Mouse (Mus musculus) gastrocnemius, postnatal 10 days (tissue): ENCODE results near the gene Mtfr1l. TPM values are rescaled to one million over a fixed set of nuclear protein-coding genes. Genes with fewer than 3 reads are reported as not detected.
A peak's percentile ranks its signal among the peaks of the same experiment; 100 is the strongest.

Experiments used
- DNase-seq: peaks from one replicate; pipeline ENCODE4 v3.0.0; 2021; ENCODE audit warnings: mixed read lengths
- total RNA-seq, 2 experiments: library from RNA; stranded (reverse); gene quantifications; 2 replicates each; pipeline ENCODE4 v1.2.3; 2021

Gene Mtfr1l
- total RNA-seq, 2 experiments from 2014 or later = 113 to 129 TPM

DNA sequence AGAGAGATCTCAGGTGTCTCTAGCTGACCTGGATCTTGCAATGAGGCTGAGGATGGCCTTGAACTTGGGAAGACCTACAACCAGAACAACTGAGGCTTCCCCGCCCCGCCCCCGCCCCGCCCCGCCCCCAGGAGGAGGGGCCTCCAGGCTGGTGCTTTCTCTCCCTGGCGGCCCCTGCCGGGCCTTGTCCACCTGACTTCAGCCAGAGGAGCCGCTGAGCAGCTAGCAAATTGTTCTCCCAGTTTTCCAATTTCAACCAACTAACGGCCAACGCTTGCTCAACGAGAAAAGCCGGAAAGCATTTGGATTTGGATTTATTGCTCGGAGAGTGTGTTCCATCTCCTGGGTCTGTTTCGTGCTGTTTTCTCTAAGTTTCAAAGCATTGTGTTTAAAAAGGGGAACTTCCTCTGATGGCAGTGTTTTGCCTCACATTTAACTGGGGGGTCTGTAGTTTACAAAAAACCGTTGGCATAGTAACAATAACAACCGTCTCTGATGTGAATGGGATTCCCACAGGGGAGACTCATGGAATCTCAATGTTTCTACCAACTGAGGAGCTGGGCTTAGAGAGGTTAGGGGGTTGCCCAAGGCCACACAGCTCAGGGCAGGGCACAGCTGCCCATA is 22.6 kb upstream of the Mtfr1l start:
- DNase-seq = no peak

DNA sequence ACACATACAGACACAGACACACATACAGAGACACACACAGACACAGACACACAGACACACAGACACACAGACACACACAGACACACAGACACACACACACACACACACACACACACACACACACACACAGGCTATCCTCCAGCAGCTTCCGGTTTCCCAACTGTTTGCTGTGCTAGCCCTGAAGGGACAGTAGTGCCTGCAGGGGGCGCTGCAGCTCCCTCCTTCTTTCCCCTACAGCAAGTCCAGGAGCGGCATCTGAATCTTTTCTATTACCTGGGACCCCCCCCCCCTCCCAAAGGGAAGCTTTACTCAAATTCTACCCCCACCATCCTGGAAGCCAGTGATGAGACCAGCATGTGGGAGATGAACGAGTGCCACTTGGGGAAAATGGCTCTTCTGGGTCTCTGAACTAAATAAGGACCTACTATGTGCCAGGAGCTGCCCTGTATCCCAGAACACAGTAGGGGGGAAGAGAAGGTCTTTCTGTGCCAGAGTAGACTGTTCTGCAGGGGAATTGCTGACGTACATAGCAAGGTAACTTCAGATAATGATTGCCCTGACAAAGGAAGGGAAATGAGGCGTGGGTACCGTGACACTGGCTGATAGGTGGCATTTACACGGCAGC is 20.9 kb upstream of the Mtfr1l start:
- peak; percentile 62 for DNase-seq

DNA sequence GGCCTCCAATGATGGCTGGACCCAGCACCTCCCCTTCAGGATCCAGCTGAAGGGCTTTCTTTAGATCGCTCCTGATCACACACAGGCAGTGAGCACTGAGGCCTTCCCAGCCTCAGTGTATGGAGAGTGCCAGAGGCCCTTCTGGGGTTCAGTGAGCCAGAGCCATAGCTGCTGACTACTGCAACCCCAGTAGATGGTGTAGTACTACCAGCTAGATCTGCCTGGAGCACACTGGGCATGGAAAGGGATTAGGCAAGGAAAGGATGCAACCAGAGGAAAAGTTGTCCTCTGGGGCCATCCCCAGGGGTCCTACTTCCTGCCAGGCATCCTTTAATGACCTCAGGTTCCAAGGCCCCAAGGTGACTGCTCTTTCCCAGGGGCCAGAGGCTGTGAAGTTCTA is 18.4 kb upstream of the Mtfr1l start:
- no peak for DNase-seq

DNA sequence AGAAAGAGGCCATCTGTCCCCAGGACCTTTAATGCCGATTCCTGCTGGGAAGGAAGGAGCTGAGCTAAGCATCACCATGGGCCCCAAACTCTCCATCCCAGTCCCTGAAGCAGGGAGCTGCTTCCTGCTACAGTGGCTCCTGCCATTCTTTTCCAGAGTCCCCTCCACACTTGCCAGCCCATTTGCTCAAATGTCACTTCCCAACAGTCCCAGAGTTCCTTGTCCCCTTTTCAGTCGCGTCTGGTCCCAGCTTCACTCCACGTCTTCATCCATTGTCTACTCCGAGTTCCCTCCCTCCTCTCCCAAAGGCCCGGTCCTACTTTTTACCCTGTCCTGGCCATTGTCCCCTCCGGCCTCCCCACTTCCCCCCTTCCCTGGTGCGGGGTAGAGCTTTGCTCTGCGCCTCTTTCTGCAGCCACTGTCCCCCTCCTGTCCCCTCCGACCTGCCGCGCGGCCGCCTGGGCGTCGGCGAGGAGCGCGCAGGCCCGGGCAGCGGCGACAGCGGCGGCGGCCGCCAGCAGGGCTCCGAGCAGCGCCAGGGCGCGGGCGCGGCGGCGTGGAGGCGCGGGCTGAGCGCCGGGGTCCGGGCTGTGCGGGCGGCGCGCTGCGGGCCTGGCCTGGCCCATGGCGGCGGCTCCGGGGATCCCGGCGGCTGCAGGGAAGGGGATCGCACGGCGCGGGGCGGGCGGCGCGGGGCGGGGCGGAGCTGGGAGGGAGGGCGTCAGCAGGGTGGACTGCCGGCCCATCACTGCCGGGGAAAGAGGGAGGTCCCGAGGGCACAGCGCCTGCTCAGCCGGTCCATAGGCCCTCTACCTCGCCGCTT is 16.5 kb upstream of the Mtfr1l start, which contains the start of gene Selenon:
TSS of gene Selenon (minus strand) at position 673 of the 823 bp plus-strand sequence.
- peak; percentile 74 for DNase-seq

DNA sequence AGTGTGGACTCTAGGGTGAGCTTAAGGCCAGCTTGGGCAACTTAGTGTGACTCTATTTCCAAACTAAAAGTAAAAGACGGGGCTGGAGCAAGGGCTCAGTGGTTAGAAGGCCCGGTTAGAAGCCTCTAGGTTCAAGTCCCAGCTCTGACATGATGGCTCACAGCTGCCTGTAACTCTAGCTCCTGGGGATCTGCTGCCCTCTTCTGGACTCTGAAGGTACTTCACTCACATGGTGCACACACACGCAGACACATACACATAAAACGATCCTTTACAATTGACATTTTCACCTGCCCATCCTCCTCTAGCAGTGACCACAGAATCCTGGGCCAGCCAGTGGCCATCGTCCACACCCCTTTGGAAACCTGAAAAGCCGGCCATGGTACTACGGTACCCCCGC is 14.7 kb upstream of the Mtfr1l start:
- DNase-seq = no peak

DNA sequence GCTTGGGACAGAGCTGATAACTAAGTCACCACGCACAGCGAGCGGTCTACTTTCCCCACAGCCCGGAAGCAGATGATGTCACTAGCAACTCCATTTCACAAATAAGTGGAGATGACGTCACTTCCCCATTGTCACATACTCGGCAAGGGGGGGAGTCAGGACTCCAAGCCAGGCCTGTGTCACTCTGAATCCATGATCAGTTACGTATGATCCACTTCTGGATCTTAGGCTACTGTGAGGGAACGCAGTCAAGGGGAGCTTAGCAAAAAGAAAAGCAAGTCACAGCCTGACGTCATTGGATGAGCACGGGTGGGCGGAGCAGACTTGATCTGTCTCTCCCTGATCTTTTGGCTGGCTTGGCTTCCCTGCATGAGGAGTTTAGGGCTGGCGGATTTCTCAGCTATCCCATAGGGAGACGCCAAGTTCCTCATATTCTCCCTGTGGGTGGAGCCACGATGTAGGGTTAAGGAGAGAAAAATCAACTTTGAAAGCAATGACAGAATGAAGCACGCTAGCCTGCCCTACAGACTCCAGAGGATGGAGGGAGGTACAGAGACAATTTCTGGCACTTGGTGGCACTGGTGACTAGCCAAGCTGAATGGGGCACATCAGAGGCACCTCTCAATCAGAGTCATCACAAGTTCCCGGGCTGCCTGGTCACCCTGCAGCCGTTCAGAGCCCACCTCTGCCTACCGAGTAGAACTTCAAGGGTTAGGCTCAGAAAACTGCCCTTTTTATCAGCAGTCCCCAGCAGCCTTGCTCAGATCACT is 13.2 kb upstream of the Mtfr1l start:
- DNase-seq = no peak

DNA sequence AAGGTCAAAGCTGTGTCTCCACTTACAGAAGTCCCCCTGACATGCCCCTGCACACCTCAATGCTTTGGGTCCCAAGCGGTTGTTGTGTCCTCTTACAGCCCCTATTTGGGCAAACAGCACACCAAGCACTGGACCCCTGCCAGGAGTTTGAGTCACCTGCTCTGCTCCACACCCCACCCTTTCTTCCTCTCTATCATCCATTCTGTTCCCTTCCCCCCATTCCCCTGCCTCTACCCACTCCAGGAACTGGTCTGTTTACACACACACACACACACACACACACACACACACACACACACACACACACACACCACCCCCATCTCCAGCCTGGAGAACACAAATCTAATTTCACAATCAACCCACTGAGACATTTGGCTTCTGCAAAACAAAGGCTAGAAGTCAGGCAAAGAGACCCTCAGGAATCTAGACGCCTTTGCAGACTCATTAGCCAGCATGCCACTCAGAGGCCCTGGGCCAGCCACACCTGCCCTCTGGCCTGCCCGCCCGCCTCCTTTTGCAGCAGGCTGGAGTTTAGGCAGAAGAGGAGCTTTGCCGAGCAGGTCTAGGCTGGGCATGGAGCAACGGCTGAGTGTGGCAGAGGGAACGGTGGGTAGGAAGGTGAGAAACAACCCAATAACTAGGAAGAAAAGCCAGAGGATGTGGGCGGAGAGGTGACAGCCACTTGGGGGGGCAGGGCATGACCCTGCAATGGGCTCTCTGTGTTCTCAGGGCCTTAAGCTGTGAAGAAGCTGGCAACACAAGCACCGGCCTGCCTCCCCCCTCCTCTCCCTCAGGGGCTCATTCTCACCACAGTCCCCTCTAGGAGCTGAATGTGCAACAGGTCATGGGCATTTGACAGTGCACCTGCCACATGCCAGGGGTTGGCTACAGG is 11.9 kb upstream of the Mtfr1l start:
- no peak for DNase-seq

DNA sequence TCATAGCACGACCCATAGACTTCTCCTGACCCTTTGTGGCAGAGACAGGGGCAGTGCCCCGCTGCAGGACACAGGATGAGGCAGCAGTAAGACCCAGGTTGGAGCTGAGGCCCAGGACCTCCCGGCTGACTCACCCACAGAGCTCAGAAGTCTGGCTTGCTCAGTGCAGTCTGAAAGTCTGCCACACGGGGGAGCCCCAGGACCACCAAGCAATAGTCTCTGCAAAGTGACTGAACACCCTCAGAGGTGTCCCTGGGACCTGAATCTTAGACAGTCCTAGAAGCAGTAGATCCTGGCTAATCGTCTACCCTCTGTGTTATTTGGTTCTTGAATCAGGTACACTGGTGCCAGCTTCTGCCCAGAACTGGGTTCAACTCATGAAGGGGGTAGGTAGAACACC is 8.1 kb upstream of the Mtfr1l start:
- DNase-seq = peak; percentile 96

DNA sequence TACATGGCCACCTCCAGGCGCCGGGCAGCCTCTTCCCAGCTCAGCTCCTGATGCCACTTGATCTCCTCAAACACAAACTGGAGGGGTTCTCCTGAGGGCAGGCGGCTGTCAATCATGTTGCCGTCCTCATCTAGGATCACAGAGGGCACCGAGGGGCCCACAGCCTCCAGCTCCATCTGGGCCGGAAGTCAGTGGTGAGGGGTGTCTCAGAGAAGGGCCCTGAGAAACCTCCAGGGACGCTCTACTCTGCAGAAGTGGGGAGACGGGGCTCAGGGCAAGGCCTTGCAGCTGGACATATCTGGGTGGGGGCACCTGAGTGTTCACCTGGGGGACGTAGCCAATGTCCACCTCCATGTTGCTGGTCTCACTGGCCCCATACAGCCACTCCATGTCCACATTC is 7.5 kb upstream of the Mtfr1l start:
- no peak for DNase-seq

DNA sequence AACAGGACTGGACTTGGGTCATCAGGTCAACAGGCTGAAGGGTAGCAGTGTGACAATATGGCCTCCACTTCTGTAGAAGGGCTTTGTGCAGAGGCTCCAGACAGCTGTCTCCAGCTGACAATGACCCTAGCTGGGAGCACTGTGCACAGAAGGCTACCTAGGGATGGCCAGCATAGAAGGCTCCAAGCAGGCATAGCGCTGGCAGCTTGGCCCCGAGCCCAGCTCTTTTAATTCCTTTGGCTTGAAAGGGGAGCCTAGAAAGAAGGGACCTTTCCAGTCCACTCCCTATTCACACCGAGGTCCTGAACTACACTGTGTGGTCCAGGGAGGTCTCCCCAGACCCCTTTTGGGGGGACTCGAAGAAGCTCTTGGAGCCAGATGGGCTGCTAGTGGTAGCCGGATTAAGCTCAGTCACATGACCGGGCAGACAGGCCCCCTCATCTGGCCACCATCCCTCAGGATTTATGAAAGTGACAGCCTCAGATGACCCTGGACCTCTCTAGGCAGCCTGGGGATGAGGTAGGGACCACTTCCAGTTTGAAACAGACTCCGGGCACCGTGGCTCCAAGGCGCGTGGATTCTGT is 3.9 kb upstream of the Mtfr1l start:
- no peak for DNase-seq

DNA sequence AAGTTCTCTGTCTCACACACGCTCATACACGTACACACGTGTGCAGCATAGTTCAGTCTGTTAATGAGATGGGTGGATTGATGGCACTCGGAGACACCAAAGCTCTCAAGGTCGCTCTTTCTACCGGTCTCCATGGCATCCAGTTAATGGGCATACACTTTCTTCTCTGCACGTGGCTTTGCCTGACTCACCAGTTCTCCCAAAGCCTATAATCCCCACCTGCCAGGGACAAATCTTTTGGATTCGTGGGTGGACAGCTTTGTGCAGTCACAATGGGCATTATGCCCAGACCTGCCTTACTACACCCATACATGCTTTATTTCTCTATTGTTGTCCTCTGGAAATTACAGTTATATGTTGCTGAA is 582 bp upstream of the Mtfr1l start:
- no peak for DNase-seq

DNA sequence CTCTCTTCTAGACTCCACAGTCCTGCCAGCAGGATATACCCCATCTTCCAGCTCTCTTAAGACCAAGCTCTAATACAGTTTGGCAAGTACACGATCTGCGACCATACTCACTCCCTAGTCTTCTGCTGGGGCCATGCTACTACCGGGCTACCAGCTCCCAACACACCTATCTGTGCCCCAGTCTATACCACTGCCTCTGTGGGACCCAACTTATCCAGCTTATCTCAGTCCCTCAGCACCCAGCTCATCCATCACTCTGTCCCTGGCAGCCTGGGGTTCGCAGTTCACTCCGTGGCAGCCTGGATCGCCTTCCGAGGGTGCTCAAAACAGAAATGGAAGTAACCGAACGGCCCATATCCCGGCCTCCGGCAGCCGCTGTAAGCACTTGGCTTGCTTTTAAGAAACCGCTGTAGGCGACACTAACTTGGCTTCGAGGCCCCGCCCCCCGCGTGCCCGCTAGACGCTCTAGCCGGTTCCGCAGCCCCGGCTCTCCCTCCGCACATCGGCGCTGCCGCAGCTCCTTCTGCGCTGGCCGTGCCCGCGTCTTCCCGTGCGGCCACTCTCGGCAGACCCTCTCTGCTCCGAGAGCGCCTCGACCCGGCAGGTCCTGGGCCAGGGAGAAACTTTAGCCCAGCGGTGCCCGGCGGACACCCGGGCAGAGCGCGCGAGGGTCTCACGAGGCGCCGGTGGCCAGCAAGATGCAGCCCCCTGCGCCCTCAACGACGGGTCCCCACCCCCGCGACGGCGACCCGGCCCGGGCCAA is 882 bp downstream of the Mtfr1l start:
- DNase-seq = peak; percentile 72

DNA sequence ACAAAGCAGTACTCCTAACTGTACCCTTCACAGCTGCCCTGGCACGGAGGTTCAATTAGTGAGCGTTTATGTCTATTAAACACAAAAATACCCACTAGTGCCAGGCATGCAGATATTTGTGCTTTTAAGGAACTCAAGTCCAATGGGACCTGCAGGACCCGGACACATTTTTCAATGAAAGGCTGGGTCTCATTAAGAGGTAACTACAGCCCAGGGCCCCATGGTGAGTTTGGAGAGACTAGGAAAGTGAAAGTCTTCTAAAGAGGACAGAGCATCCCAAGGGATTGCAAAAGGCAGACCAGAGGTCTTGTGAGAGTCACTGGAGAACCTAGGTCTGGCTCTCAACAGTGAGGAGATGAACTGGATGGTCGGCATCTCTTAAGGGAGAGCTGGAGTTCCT is 1.8 kb downstream of the Mtfr1l start:
- DNase-seq = no peak

DNA sequence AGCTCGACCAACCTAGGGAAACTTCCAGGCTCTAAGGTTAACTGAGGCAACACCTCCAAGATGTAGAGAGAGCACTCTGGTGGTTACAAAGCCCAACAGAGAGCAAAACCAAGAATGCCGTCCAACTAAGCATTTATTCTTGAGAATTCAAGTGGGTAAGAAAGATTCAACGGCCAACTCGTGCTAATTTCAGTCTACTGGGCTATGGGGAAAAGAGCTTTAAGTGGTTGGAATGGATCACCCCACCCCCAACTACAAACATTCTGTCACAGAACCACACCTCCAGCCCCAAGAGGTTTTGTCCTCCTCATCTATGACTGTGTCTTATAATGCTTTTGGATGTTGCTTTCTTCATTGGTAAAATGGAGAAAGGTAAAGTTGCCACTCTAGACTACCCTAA is 2.3 kb downstream of the Mtfr1l start:
- DNase-seq = no peak

DNA sequence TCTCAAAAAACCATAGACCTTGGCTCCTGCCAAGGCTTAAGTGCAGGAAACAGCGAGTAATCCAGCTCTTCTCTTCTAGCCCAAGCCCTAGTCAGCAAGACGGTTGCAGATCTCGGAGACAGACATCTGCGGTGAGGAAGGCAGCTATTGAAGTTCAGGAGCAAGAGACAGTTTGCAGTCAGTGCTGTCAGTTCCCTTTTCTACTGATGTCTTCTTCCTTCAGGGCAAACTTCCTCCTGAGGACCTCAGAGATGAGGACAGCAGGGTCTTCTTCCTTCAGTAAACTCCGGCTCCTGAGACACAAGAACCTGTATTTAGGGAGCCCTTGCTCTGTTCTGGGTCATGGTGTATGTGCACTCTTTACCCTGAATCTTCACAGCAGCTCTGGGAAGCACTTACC is 9.0 kb downstream of the Mtfr1l start:
- DNase-seq = no peak

DNA sequence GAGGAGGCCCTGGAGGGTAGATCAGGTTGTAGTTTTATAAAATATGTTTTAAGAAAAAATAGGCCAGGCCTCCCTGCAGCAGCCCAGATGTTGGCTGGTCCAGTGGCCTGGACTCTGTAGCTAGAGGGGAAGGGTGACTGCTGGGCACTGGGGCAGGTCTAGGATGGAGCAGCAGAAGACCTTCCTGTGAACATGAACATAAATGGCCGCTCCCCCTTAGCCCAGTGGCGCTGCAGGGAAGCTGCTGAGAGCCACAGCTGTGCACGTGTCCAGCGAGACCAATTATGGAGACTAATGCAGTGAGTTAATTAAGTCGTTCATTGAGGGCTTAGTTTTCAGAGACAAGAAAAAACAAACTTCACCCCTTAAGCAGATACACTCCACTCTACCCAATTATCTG is 9.4 kb downstream of the Mtfr1l start:
- DNase-seq = no peak

DNA sequence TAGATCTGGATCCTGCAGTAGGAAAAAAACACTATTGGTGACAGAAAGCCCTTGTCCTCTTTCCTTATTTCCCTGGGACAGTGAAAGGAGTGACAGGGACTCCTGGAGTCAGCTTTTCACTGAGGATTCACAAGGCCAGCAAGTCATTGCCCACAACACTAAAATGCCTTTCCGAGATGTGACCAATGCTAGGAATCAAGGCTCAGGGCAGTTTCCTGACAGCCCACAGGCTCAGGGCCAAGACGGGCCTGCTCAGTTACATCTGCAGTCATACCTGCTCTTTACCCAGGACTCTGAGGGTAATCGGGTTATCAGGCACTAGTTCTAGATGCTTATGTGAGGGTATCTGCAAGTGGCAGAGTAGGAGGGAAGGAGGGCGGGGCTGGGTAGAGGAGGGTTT is 11.7 kb downstream of the Mtfr1l start:
- DNase-seq = no peak

DNA sequence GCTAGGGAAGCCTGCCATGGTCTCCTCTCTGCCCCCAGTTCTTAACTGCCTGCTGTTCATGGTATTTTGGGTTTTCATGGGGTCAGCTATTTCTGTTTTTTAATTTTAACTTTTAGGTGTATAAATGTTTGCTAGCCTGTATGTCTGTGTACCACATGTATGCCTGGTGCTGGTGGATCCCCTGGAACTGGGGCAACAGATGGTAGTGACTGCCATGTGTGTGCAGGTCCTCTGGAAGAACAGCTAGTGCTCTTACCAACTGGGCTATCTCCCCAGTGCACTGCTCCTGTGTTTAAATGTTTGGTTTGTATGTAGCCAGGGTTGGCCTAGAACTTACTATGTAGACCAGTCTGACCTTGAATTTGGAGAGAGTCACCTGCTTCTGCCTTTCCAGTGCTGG is 15.9 kb downstream of the Mtfr1l start:
- no peak for DNase-seq

DNA sequence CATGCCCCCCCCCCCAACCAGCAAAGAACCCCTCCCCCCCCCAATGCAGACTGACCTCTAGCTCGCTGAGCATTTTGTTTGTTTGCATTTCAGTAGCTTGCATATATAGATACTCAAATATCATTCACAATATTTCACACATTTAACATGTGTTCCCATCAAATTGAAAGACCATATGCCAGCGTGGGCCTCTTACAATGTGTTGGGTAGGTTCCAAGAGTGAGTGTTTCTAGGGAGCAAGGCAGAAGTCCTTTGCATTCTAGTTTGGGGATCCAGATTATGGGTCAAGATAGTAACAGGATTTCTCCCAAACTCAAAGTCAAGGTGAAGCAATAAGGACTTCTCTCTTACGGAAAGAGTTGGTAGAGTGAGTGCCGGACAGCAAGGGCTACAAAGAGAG is 16.6 kb downstream of the Mtfr1l start:
- no peak for DNase-seq

DNA sequence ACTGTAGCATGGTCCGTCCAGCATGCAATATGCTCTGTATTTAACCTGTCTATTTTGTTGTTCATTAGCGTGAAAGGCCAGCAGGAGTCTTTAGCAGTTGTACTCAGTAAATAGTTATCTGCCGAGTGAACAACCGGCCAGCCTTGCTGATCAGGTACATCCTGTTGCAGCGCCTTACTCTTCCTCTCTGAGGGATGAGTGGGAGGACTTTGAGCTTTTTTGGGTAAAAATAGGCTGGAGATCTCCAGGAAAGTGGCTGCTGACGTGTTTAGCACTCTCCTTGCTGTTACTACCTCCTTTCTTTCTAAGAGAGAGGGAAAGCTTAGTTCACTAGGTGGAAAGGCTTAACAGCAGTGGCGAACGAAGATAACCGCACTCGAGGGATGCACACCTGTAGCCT is 17.5 kb downstream of the Mtfr1l start:
- no peak for DNase-seq

DNA sequence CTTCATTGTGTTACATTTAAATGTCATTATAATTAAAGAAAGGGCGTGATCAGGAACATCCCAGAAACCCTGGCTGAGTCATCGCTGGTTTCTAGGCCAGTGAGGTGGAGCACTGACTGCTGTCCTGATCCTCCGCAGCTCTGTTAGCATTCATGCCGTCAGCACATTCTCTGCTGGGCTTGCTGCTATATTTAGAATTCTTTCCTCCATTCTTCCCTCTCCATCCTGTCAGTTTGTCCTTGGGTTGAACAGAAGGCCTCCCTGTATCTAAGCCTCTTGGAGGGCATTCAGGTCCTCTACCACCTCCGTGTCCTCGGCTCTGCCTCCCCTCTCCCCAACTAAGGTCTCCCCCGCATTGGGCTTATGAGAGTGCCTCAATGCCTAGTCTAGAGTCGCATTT is 18.2 kb downstream of the Mtfr1l start:
- DNase-seq = no peak
